Mouse (Mus musculus) kidney, adult 2 months (tissue): ENCODE measurements around the gene Pdpn. TPM values are rescaled to one million over a fixed set of nuclear protein-coding genes. Genes with fewer than 3 reads are reported as not detected.
"Not testable (repeated sequence)": the region's sequence is repeated elsewhere in the genome, so short reads cannot be mapped to it uniquely, and the experiment has no call there.

ENCODE experiments used
- DNase-seq: peaks from one replicate; pipeline ENCODE4 v3.0.0; 2021
- H3K27ac ChIP-seq: fragments of 200-500 bp; 2 replicates; pipeline ENCODE4 v1.5.1; 2012; ENCODE audit warnings: low read depth, low read length, control low read depth, inconsistent platforms; ENCODE audit not compliant: insufficient read depth
- H3K27me3 ChIP-seq: fragments of 200-500 bp; replicated peaks from 2 replicates; pipeline ENCODE4 v1.6.1; 2012; ENCODE audit warnings: mild to moderate bottlenecking, moderate library complexity, low read length, inconsistent platforms; ENCODE audit not compliant: control insufficient read depth, insufficient read depth
- H3K36me3 ChIP-seq: fragments of 200-500 bp; 2 replicates; pipeline ENCODE4 v1.6.1; 2012; ENCODE audit warnings: mild to moderate bottlenecking, moderate library complexity, low read length, inconsistent platforms; ENCODE audit not compliant: control insufficient read depth, insufficient read depth
- H3K4me1 ChIP-seq: fragments of 200-500 bp; 2 replicates; pipeline ENCODE4 v1.6.1; 2011; ENCODE audit warnings: low read length; ENCODE audit not compliant: control insufficient read depth, insufficient read depth
- H3K4me3 ChIP-seq: fragments of 200-500 bp; 2 replicates; pipeline ENCODE4 v1.5.1; 2011; ENCODE audit warnings: mild to moderate bottlenecking, low read depth, low read length, control low read depth; ENCODE audit not compliant: insufficient read depth
- CTCF ChIP-seq: fragments of 200-500 bp; conservative IDR thresholded peaks from 2 replicates; pipeline ENCODE4 v1.5.1; 2011; ENCODE audit warnings: low read depth, mild to moderate bottlenecking, control low read depth, low read length, moderate library complexity, mixed read lengths; ENCODE audit not compliant: insufficient read depth, insufficient read length
- POLR2A ChIP-seq: fragments of 200-500 bp; IDR thresholded peaks from one replicate; pipeline ENCODE4 v1.6.1; 2011; ENCODE audit warnings: low read depth, low read length, control low read depth
- WGBS: fragments of 180-500 bp; shearing (Covaris S2); methylation state at CpG from one replicate; pipeline ENCODE4 v1.1.7; 2018; 5-methylcytosine and 5-hydroxymethylcytosine counted together
- polyA plus RNA-seq: library from polyadenylated mRNA; depleted of rRNA; stranded (reverse); fragments of >200 nt; gene quantifications from 2 replicates; pipeline ENCODE4 v1.2.3, GENCODE M21; 2012; rRNA removed

Gene Pdpn
- polyA plus RNA-seq: 3.2 and 4.5 TPM in 2 replicates

DNA sequence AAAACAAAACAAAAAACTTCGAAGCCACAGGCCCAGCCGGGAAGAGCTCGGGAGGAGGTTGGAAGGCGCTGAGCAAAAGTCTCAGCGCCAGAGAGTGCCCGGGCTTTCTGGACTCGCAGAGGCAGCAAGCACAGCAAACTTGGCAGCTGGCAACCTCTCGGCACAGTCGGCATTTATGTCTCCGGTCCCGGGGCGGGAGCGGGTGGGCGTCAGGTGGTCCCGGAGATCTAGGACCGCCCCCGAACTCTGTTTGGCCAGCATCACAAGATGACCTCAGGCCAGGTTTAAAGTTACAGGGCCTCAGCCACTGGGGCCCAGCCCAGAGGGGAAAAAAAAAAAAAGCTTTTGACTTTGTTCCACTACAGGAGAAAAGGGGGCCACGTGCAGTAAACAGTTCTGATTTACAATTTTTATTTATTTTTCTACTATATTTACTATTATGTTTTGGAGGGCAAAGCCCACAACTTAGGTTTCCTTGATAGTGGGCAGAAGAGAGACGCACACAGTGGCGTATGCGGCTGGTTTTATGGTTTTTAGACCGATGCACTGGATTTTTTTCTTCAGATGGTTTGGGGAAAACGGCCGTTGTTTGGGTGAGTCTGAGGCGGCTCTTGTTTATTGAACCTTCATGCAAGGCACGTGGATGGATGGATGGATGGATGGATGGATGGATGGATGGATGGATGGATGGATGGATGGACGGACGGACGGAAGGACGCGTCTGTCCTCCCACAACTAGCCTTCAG, at the start of gene Pdpn:
Gene Pdpn (minus strand): TSS at position 240 of the 746 bp plus-strand sequence.
- no peaks in the 10 kb centered on the region; the same call in 1 of the 2 replicates for H3K4me1 ChIP-seq
- no peak within 1 kb of the TSS for H3K27ac ChIP-seq
- no peak for TF ChIP-seq POLR2A
- no peak for TF ChIP-seq CTCF
- DNase-seq: peak; percentile 16
- no peaks in the 10 kb centered on the region; the same call in 1 of the 2 replicates for H3K27me3 ChIP-seq
- 13% methylated on average over 31 of the region's 31 CpGs for WGBS
- peak within 1 kb of the TSS; percentile 29 for H3K4me3 ChIP-seq
- H3K36me3 ChIP-seq: no peaks in the 10 kb centered on the region

DNA sequence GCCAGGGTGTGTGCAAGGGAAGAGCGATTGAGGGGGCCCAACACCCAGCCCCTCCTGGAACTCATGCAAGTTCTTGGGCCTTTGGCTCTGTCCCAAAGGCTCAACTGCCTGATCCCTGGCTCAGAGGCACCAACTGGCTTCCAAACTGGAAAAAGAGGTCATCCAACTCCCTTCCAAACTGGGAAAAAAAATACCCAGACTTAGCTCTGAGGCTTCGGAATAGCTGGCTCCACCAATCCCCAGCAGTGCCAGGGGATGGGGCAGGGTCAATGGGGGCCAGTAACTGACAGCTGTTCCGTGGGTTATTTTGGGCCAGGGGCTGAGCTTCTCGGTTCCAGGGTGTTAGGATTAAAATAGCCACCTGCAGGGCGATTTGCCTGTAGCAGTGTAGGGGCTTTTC, 49.3 kb upstream of the Pdpn start:
- no peaks in the 10 kb centered on the region for H3K4me1 ChIP-seq
- H3K27ac ChIP-seq: no peak overlapping the region
- WGBS: 44% methylated on average over 5 of the region's 5 CpGs
- no peak for DNase-seq
- no peak overlapping the region for H3K4me3 ChIP-seq
- H3K27me3 ChIP-seq: no peaks in the 10 kb centered on the region
- TF ChIP-seq POLR2A (no peak), CTCF (no peak)
- H3K36me3 ChIP-seq: no peaks in the 10 kb centered on the region

DNA sequence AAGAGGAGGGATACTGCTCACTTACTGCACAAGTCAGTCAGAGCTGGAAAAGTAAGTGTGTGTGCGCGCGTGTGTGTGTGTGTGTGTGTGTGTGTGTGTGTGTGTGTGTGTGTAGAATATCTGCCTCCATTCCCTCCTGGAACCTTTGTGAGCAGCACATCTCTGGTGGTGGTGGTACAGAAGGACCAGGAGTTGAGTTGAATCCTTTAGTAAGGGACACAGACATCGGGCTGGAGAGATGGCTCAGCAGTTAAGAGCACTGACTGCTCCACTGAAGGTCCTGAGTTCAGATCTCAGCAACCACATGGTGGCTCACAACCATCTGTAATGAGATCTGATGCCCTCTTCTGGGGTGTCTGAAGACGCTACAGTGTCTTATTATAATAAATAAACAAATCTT, 46.1 kb upstream of the Pdpn start:
- H3K4me1 ChIP-seq, H3K4me3 ChIP-seq, H3K27me3 ChIP-seq, H3K27ac ChIP-seq, DNase-seq, H3K36me3 ChIP-seq: not testable (repeated sequence)
- WGBS: 86% methylated on average over 5 of the region's 5 CpGs

DNA sequence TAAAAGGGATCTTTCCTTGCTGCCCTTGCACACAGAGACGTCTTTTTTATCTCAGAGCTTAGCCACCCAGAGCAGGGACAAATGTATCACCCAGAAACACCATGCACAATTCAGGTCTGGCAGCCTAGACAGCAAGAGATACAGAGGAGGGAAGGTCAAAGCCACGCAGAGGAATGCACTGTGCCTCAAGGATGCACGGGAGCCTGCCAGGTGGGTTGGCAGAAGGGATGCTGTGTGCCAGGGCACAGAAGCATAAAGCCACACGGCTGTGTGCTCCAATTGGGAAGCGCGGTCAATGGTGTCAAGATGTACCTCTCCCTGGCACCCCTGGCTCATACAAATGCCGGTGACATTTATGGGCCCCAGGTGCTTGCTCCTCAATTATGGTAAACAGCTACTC, 42.1 kb upstream of the Pdpn start:
- H3K36me3 ChIP-seq: no peaks in the 10 kb centered on the region
- 78% methylated on average over 7 of the region's 7 CpGs for WGBS
- no peak overlapping the region for H3K27ac ChIP-seq
- no peak overlapping the region for H3K4me3 ChIP-seq
- no peak for TF ChIP-seq CTCF
- no peak for TF ChIP-seq POLR2A
- DNase-seq: no peak
- H3K27me3 ChIP-seq: no peaks in the 10 kb centered on the region
- H3K4me1 ChIP-seq: no peaks in the 10 kb centered on the region

DNA sequence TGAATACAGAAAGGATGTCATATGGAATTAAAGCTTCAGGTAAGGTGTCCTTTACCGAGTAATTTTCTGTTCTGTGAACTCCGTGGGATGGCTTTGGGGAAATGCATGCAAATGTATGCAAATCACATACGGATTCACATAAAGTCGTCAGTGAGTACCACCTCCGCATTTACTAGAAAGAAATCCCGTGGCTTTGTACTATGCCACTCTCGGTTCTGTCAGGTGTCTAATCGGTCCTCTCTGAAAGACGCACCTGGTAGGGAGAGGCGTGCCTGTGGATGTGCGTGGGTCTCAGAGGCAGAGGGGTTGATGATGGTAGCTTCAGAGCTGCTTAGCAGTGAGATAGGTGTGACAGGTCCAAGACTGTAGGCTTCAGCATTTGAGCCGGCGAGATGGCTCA, 40.4 kb upstream of the Pdpn start:
- Histone ChIP-seq H3K4me3 (no peak overlapping the region), H3K27ac (no peak overlapping the region), H3K27me3 (no peaks in the 10 kb centered on the region), H3K4me1 (no peaks in the 10 kb centered on the region), H3K36me3 (no peaks in the 10 kb centered on the region)
- no peak for TF ChIP-seq CTCF
- no peak for TF ChIP-seq POLR2A
- no peak for DNase-seq
- WGBS: 90% methylated on average over 13 of the region's 13 CpGs

DNA sequence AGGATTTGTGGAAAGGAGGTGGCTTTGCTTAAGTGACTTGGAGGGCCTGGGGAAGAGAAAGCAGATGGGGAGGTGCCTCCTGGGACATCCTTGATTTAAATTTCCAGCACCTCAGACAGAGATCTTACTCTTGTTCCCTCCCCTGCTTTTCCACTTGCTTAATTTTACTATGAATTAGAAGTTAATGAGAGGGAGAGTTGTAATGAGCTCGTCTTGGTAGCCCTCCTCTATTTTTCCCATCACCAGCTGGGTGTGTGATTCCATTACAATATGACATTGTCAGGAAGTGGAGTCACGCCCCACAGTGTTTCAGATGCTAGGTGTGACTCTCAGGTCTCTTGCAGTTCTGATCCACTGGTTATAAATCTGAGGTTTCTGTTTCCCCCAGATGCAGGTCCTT, 36.7 kb upstream of the Pdpn start:
- TF ChIP-seq CTCF (no peak), POLR2A (no peak)
- H3K27me3 ChIP-seq: no peaks in the 10 kb centered on the region
- DNase-seq: no peak
- no peak overlapping the region for H3K27ac ChIP-seq
- 45% methylated on average over 2 of the region's 2 CpGs for WGBS
- H3K4me3 ChIP-seq: no peak overlapping the region
- H3K4me1 ChIP-seq: no peaks in the 10 kb centered on the region
- no peaks in the 10 kb centered on the region for H3K36me3 ChIP-seq

DNA sequence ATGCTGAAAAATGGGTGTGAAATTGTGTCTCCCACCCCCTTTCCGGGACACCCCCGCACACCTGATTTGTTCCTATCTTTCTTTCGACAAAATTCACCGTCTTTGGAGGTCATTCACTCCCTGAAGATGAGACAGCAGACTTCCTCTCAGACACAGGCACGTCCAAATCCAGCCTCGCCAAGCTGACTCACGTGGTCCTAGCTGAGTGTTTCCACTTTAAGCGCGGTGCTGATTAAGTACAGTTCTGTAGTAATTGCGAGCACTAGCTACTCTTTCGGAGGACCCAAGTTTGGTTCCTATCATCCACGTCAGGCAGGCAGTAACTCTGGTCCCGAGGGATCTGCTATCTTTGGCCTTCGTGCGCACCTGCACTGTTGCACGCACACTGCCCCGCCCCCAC, 35.6 kb upstream of the Pdpn start:
- H3K4me3 ChIP-seq: no peak overlapping the region
- DNase-seq: no peak
- no peaks in the 10 kb centered on the region for H3K4me1 ChIP-seq
- H3K36me3 ChIP-seq: no peaks in the 10 kb centered on the region
- WGBS: 80% methylated on average over 17 of the region's 17 CpGs
- no peaks in the 10 kb centered on the region for H3K27me3 ChIP-seq
- TF ChIP-seq CTCF (no peak), POLR2A (no peak)
- no peak overlapping the region for H3K27ac ChIP-seq
